Mouse (Mus musculus) small intestine, adult 2 months (tissue): ENCODE data around the gene Decr2. TPM values are rescaled to one million over a fixed set of nuclear protein-coding genes. Genes with fewer than 3 reads are reported as not detected.

Experiments
- H3K27ac ChIP-seq: fragments of 200-500 bp; 2 replicates; pipeline ENCODE4 v1.5.1; 2012; ENCODE audit warnings: low read depth, low read length, control low read depth, inconsistent platforms; ENCODE audit not compliant: insufficient read depth
- H3K27me3 ChIP-seq: fragments of 200-500 bp; 2 replicates; pipeline ENCODE4 v1.6.1; 2012; ENCODE audit warnings: mild to moderate bottlenecking, moderate library complexity, low read length, inconsistent platforms; ENCODE audit not compliant: control insufficient read depth, insufficient read depth
- H3K36me3 ChIP-seq: fragments of 200-500 bp; 2 replicates; pipeline ENCODE4 v1.6.1; 2012; ENCODE audit warnings: mild to moderate bottlenecking, low read length, control low read depth, inconsistent platforms; ENCODE audit not compliant: control insufficient read depth, insufficient read depth
- H3K4me1 ChIP-seq: fragments of 200-500 bp; 2 replicates; pipeline ENCODE4 v1.6.1; 2012; ENCODE audit warnings: low read length, inconsistent platforms, mixed read lengths; ENCODE audit not compliant: control insufficient read depth, insufficient read depth, insufficient read length
- H3K4me3 ChIP-seq: fragments of 200-500 bp; 2 replicates; pipeline ENCODE4 v1.5.1; 2012; ENCODE audit warnings: low read depth, mild to moderate bottlenecking, control low read depth, inconsistent platforms, low read length, moderate library complexity
- CTCF ChIP-seq: fragments of 200-500 bp; IDR thresholded peaks from 2 replicates; pipeline ENCODE4 v1.5.1; 2012; ENCODE audit warnings: low read depth, mild to moderate bottlenecking, control low read depth, inconsistent platforms, low read length, moderate library complexity, mixed read lengths; ENCODE audit not compliant: insufficient replicate concordance, insufficient read length; ENCODE audit errors: extremely low read depth
- POLR2A ChIP-seq: fragments of 200-500 bp; IDR thresholded peaks from 2 replicates; pipeline ENCODE4 v1.6.1; 2012; ENCODE audit warnings: low read depth, mild to moderate bottlenecking, control low read depth, inconsistent platforms, low read length, moderate library complexity
- WGBS: fragments of 180-500 bp; shearing (Covaris S2); methylation state at CpG from one replicate; pipeline ENCODE4 v1.1.7; 2018; 5-methylcytosine and 5-hydroxymethylcytosine counted together
- polyA plus RNA-seq: library from polyadenylated mRNA; depleted of rRNA; stranded (reverse); fragments of >200 nt; gene quantifications from 2 replicates; pipeline ENCODE4 v1.2.3, GENCODE M21; 2012

Gene Decr2
- polyA plus RNA-seq, 1 experiment: 14.5 TPM

DNA sequence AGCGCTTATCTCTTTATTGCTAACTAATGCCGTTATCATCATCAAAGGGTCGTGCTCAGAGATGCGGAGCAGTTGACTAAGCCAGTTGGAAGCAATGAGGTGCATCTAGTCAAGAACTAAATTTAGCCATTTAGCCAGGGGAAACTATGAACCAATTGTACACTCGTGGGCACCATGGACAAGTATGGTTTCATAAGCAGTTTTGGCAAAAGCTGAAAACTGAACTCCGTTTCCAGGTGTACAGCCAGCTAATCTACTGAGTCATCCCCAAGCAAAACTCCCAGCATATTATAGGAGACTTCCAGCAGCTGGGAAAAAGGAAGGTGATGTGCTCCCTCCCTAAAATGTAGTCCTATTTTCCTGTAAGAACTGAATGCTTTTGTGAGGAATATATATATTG is 20.0 kb downstream of the Decr2 start:
- H3K4me3 ChIP-seq: no peak overlapping the region
- H3K27me3 ChIP-seq: 0 out of 2 replicates have a peak, but pooled peaks cover 3% of the 10 kb centered on the region
- TF ChIP-seq CTCF (no peak), POLR2A (no peak)
- peaks cover 18% of the 10 kb centered on the region for H3K4me1 ChIP-seq
- no peak overlapping the region for H3K27ac ChIP-seq
- H3K36me3 ChIP-seq: no peaks in the 10 kb centered on the region
- 8% methylated on average over 6 of the region's 6 CpGs for WGBS

DNA sequence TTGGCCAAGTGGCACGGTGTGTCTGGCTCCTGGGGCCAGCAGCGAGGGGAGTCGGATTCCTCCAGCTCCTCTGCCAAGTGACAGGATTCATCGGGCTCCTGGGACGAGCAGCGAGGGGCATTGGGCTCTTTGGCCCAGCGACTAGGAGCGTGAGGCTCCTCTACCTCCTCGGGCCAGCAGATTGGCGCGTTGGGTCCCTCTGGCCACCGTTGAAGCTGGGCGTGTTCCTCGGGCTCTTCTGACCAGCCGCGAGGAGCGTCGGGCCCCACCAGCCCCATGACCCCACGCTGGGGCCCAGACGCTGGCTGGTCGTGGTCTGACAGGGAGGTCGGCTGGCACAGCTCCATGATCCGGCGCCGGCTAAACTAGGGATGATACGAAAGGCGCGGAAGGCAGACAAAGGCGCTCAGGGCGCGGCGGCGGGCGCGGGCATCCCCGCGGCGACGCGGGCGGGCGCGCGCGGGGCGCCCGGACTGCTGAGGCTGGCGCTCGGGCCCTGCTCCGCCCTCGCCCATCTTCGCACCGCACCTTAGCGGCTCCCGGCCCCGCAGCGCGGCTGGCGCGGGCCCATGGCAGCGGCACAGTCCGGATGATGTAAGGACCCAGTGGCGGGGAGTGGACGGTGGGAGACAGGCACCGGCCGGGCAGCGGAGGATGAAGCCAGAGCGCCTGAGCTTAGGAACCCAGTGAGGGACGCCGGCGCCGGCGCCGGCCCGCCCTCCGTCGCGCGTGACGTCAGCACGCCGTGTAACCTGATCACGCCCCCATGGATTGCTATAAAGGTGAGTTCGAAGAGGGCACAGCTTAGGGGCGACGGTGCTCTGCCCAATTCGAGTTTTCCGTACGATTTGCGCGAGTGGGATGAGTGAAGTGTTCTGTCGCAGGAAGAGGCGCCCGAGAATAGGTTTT is 21.1 kb downstream of the Decr2 start, which contains the start of gene Rab11fip3:
TSS of gene Rab11fip3 (minus strand) at position 725 of the 909 bp plus-strand sequence.
- no peaks in the 10 kb centered on the region for H3K36me3 ChIP-seq
- under 1% methylated on average over 94 of the region's 94 CpGs for WGBS

DNA sequence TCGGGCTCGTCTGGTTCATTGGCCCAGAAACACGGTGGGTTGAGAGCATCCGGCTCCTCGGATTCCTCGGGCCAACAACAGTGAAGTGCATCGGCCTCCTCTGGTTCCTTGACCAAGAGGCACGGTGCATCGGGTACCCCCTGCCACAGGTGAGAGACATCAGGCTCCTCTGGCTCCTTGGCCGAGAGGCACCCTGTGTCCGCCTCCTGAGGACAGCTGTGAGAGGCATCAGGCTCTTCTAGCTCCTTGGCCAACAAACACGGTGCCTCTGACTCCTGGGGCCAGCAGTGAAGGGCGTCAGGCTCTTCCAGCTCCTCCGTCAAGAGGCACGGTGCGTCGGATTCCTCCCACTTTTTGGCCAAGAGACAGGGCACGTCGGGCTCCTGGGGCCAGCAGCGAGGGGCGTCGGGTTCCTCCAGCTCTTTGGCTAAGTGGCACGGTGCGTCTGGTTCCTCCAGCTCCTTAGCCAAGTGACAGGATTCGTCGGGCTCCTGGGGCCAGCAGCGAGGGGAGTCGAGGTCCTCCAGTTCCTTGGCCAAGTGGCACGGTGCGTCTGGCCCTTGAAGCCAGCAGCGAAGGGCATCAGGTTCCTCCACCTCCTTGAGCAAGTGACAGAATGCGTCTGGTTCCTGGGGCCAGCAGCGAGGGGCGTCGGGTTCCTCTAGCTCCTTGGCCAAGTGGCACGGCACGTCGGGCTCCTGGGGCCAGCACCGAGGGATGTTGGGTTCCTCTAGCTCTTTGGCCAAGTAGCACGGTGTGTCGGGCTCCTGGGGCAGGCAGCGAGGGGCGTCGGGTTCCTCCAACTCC is 21.9 kb downstream of the Decr2 start:
- Histone ChIP-seq H3K4me3 (peak overlapping the region; percentile 91), H3K27ac (no peak overlapping the region), H3K36me3 (no peaks in the 10 kb centered on the region), H3K4me1 (peaks cover 18% of the 10 kb centered on the region), H3K27me3 (0 out of 2 replicates have a peak, but pooled peaks cover 2% of the 10 kb centered on the region)
- no peak for TF ChIP-seq CTCF
- no peak for TF ChIP-seq POLR2A
- 6% methylated on average over 44 of the region's 44 CpGs for WGBS

More for the DNA sequence above, 21.1 kb downstream of the Decr2 start, which contains the start of gene Rab11fip3:
- Histone ChIP-seq H3K4me3 (peak within 1 kb of the TSS; percentile 91), H3K4me1 (peaks cover 18% of the 10 kb centered on the region), H3K27me3 (0 out of 2 replicates have a peak, but pooled peaks cover 3% of the 10 kb centered on the region), H3K27ac (no peak within 1 kb of the TSS)
- TF ChIP-seq CTCF: no peak
- peak; percentile 47; the same call in 1 of the 2 replicates for TF ChIP-seq POLR2A

DNA sequence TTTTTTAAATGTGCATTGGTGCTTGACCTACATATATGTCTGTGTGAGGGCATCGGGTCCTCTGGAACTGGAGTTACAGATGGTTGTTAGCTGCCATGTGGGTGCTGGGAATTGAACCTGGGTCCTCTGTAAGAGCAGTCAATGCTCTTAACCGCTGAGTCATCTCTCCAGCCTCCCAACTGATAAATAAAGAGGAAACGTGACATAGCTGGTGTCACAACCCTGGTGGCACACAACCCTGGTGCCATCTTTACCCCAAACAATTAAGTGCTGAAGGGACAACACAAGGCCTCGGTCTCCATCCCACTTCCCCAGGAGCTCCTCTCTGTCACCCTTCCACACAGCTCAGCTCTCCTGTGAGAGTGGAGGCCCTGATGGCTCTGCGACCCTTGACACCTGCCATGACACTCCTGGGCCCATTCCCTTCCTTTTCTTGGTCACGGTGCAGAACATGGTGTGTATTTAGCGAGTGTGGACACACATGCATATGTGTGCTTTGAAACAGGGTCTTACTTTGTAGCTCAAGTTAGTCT is 23.6 kb downstream of the Decr2 start:
- H3K27ac ChIP-seq: no peak overlapping the region
- H3K27me3 ChIP-seq: no peaks in the 10 kb centered on the region
- 95% methylated on average over 7 of the region's 7 CpGs for WGBS
- H3K4me1 ChIP-seq: peaks cover 18% of the 10 kb centered on the region
- no peak overlapping the region for H3K4me3 ChIP-seq
- no peaks in the 10 kb centered on the region for H3K36me3 ChIP-seq
- TF ChIP-seq POLR2A (no peak), CTCF (no peak)

DNA sequence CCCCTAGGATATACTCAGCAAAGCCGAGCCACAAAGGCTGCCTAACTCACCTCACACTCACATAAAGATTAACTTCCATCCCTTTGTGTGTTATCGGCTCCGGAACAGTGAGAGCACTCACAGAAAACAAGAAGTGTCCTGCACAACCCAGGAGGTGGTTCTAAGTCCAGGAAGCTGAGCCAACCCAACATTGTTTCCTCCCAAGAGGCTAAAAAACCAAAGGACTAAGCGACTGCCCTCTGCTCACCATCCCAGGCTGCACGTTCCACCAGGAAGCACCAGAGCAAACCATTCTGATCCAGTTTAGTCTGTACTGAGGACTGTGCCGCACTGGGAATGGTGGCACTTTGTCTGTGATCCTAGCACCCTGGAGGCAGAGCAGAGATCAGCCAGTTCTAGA is 25.2 kb downstream of the Decr2 start:
- no peaks in the 10 kb centered on the region for H3K27me3 ChIP-seq
- H3K4me3 ChIP-seq: no peak overlapping the region
- no peak for TF ChIP-seq POLR2A
- TF ChIP-seq CTCF: no peak

DNA sequence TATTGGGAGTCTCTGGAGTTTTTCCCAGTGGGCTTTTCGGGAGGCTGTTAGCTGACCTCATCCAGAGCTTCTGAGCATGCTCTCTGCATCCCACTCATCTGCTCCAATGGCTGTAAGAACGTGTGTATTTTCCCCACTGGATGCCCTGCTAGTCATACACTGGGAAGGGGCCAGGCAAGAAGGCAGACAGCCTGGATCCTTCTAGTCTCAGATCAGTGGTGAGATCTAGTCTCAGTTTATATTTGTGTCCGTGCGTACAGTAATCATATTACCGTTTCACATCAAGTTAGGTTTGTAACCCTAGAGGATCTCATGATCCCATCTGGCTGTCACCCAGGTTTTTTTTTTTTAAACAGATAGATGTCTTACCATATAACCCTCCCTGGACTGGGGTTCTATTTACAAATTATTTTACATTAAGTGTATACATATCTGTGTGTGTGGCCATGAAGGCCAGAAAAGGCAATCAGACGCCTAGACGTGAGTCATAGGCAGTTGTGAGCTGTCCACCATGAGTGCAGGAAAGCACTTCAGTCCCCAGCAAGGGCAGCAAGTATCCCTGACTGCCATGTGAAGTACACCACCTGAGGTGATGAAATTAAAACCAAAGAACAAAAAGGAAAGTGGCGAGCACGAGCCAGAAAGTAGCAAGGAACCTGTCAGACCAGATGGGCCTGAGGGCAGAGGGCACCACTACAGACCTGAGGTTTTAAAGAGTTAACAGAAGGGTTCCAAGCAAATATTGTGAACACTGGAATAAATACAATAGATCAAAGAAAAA is 32.2 kb downstream of the Decr2 start:
- H3K27me3 ChIP-seq: no peaks in the 10 kb centered on the region
- no peak for TF ChIP-seq POLR2A
- no peak for TF ChIP-seq CTCF
- 75% methylated on average over 9 of the region's 9 CpGs for WGBS
- no peak overlapping the region for H3K4me3 ChIP-seq
- H3K36me3 ChIP-seq: no peaks in the 10 kb centered on the region; the same call in 1 of the 2 replicates
- no peaks in the 10 kb centered on the region for H3K4me1 ChIP-seq
- H3K27ac ChIP-seq: no peak overlapping the region

More for the DNA sequence above, 25.2 kb downstream of the Decr2 start:
- 70% methylated on average over 6 of the region's 6 CpGs for WGBS
- Histone ChIP-seq H3K27ac (no peak overlapping the region), H3K36me3 (no peaks in the 10 kb centered on the region), H3K4me1 (peaks cover 16% of the 10 kb centered on the region)
